Mouse (Mus musculus) layer of hippocampus, adult 2 months (tissue): ENCODE measurements around the gene Ccser1. TPM values are rescaled to one million over a fixed set of nuclear protein-coding genes. Genes with fewer than 3 reads are reported as not detected.

Experiments used
- DNase-seq, 2 experiments: peaks; one replicate each; pipeline ENCODE4 v3.0.0; 2022; ENCODE audit warnings: low spot score in 2 of 2
- H3K27ac ChIP-seq: fragments of 200-600 bp; 2 replicates; pipeline ENCODE4 v1.8.1; 2022
- H3K4me3 ChIP-seq: fragments of 200-600 bp; 2 replicates; pipeline ENCODE4 v1.8.1; 2022; ENCODE audit warnings: mild to moderate bottlenecking
- CTCF ChIP-seq: fragments of 200-600 bp; conservative IDR thresholded peaks from 2 replicates; pipeline ENCODE4 v1.8.1; 2022; ENCODE audit warnings: antibody characterized with exemption, mild to moderate bottlenecking, moderate library complexity
- total RNA-seq, 2 experiments: library from RNA; stranded (reverse); gene quantifications; 2 replicates each; pipeline ENCODE4 v1.2.3; 2021

The Ccser1 gene
- total RNA-seq, 2 experiments from 2014 or later, result 36.9 to 45.1 TPM

DNA sequence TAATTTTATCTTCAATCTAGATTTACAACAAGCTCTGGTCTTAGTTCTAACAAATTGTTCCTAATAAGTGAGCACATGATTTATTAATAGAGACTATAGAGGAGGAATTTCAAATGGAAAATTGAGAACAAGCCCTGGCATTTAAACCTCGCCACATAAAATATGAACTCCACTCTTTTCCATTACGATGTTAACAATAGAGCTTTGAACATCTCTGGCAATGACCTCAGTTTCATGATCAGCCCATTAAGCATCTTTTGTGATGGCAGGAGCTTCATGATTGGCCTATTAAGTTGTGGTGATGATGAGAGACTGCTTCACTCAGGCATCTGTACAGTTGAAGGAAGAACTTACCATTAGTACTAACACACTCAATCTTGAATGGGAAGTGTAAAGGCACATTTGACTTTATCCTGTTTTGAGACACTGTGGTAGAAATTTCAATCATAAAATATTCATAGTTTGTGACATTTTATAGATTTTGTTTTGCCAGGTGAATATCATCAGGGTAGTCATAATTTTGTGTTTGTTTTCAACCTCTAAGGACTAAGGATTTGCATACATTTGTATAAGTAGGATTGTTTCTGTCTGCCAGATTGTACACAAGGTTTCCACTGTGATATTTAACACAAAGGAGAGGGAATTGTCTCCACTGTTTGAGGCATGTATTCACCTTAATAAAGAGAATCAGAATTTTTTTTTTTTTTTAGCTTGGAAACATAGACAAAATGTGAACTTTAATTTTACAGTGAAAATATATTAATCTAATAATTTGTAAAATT is 291.4 kb downstream of the Ccser1 start:
- DNase-seq, result no peak
- no peak overlapping the region for H3K27ac ChIP-seq
- TF ChIP-seq CTCF, result no peak
- no peak overlapping the region for H3K4me3 ChIP-seq

DNA sequence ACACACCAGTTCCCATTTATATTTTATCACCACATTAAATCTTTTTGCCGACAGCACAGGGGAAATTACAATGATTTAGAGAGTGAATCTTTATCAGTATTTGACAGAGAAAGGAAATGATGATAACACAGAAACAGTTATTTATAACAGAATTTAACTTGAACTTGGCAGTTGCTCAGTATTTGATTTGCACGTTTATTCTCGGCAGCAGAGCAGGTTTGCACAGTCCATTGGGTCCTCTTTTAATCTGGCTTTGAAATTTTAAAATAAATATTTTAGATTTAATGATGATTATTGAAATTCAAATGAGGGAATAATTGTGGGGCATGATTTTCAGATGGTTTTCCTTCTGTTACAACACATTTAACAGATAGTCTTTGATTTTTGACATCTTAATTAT is 305.2 kb downstream of the Ccser1 start:
- no peak overlapping the region for H3K4me3 ChIP-seq
- peak in 1 of 2 experiments; percentile 32 for DNase-seq
- TF ChIP-seq CTCF, result no peak
- peak overlapping the region; percentile 44; the same call in 1 of the 2 replicates for H3K27ac ChIP-seq

DNA sequence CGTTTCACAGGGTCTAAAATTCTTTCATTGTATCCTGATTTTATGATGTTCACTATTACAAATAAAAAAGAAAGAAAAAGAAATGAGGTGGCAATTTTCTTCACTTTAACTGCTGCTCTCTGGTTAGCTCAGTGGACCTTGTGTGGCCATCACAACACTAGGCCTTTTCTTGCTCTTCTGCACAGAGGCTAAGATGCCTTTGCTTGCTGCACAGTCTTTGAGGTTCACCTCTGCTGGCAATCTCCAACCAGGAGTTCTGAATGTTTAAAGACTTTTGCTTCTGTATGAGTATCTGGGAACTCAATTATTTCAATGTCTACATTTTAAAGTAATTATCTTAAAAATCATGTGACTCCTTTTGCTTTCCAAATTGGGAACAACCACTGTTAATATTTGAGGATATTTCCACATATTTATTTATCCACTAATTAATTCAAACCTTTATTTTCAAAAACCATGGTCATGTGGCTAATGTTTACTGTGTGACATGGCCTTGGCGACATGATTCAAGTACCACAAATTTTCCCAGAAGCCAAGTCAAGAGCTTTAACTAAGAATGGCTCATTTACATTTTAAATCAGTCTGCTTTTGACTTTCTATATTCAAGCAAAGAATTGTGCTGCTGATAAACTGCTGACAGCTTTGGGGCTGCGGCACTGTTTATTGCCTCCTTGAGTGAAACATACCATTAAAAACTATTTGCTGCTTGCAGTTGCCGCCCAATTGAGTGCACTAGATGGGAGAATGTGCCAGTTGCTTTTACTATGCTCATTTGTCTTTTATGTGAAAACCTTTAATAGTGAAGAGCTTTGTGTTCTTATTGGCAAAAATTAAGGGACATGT is 312.1 kb downstream of the Ccser1 start:
- DNase-seq, result no peak
- H3K27ac ChIP-seq, result no peak overlapping the region
- TF ChIP-seq CTCF, result no peak
- no peak overlapping the region for H3K4me3 ChIP-seq

DNA sequence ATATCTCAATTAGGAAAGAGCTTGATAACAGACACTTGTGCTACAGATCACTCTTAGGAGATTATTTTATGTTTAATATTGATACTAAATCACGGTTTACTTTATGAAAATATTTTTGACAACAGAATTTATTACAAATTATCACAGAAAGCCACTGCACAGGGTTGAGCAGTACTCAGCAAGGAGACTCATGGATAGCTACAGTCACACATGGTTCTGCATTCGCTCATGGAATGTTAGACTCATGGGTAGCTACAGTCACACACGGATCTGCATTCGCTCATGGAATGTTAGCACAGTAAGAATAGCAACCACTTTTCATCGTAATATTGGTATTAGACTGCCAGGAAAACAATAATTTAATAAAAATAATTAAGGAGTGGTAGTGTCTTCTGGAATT is 313.3 kb downstream of the Ccser1 start:
- Histone ChIP-seq H3K27ac (no peak overlapping the region), H3K4me3 (no peak overlapping the region)
- no peak for TF ChIP-seq CTCF
- DNase-seq, result no peak

DNA sequence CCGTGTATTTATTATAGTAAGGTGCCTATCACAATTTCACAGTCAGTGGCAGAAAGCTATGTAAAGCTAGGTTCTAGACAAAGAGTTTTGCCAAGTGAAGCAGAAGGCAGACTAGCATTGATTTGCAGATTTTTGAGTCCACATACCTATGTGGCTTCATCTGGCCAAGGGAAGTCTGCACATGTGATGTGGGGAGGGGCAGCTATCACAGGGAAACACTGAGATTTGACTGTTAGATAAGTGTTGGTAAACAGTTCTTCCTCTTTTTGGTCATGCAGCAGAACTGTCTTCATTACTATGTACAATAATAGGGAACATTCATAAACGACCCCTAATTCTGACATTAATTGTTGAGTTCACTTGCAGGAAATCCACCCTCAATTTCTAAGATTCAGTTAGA is 335.2 kb downstream of the Ccser1 start:
- no peak for DNase-seq
- no peak overlapping the region for H3K4me3 ChIP-seq
- H3K27ac ChIP-seq, result no peak overlapping the region
- TF ChIP-seq CTCF, result no peak

DNA sequence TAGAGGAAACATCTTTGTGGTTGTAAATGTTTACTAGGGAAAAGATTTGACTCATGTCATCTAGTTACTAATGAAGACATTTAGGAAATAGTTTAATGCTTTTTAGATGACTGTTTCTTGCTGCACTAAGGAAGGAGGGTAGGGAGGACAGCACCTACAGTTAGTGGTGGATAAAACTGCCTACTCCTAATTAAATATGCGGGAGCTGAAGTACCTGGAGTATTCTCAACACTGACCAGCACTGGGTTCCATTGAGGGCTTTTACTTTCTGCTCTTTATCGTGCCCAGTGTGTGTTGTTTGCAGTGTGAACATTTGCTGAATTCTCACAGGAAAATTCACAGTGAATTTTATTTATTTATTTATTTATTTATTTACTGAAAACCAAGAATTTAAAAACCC is 341.5 kb downstream of the Ccser1 start:
- H3K27ac ChIP-seq, result no peak overlapping the region
- H3K4me3 ChIP-seq, result no peak overlapping the region
- DNase-seq, result no peak

DNA sequence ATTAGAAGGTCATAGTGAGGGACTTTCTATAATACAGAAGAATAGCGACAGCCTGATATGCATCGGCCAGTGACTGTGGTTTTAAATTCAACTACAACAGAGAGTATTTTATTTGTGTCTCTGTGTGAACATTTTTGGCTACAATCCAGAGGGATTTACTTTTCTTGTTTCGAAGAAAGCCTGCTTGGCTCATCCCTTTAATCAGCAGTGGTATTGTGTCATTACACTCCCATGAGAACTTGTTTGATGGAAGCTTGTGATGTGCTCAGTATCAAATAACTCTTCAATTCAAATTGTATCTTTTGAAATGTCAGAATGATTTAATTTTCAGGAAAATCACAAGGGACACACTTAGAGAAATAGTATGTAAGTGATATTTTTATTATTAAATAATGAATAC is 342.0 kb downstream of the Ccser1 start:
- H3K4me3 ChIP-seq, result no peak overlapping the region
- H3K27ac ChIP-seq, result no peak overlapping the region
- no peak for DNase-seq
- no peak for TF ChIP-seq CTCF

More for the DNA sequence above, 341.5 kb downstream of the Ccser1 start:
- TF ChIP-seq CTCF, result no peak

DNA sequence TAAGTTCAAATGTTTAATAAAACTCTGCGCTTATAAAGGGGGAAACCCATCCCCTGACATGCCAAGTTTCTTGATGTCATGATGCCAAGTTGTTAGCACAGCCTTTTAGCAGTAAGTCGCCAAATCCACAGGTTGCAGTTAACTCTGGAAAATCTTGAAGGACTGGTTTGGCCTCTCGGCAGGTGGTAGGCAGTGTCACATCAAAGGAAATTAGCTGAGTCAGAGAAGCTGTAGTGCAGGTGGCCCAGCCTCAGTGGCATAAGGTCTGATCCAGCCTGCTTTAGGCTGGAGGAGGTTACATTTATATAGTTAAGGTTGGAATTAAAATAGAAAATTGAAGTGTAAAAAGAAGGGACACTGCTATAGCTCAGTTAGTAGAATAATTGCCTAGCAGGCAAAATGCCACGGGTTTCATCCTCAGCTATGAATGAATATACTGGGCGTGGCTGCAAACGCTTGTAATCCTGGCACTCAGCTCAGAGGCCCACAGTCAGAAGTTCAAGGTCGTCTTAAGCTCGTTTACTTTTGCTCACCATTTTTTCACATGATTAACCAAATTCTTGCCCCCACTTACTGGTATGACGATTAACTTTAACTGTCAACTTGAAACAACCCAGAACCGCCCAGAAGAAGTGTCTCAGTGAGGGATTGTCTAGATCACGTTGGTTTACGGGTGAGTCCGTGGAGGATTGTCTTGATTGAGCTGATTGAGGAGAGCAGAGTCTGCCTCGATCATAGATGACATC is 343.8 kb downstream of the Ccser1 start:
- Histone ChIP-seq H3K4me3 (no peak overlapping the region), H3K27ac (no peak overlapping the region)
- no peak for DNase-seq
- TF ChIP-seq CTCF, result no peak

DNA sequence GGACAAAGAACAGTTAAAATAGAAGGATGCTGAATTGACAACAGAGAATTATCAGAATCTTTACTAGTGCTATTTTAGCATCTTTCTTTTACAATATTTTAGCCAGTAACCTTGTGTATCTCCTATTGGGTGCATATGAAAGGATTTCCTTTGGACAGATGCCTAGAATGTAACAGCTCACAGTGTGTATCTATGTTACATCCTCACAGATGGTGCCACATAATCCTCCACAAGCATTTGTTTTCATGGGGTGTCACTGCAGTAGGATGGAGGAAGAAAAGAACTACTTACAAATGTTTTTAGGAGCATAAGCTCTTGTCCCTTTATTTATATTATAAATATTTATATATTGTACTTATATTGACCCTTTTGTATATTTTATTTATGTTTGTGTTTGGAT is 360.6 kb downstream of the Ccser1 start:
- peak in 1 of 2 experiments; percentile 25 for DNase-seq
- H3K4me3 ChIP-seq, result no peak overlapping the region
- no peak for TF ChIP-seq CTCF
- no peak overlapping the region for H3K27ac ChIP-seq

DNA sequence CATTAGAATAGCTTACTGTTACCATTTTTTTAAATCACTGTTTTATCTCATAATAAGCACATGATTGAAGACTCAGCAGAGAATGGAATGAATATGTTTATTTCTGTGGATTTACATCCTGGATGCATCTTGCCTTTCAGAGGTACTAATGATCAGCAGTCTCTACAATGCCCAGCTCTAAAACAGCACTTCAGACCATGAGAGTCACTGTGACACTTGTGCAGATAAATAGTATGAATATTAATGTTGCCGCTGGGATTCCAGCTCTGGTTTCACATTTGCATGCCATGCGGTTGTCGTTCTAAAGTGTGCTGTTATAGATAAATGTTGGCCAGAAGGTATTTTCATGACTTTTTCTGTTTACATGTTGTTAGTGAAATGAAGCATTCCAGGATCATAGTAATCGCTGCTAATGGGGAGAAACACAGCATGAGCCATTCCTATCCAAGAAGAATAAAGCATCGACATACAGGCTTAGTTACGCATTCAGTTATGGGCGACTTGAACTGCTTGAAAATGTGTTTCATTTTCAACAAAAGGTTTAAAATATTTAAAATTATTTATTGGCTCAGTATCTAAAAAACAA is 363.4 kb downstream of the Ccser1 start:
- DNase-seq, result no peak
- Histone ChIP-seq H3K4me3 (peak overlapping the region; percentile 43), H3K27ac (peak overlapping the region; percentile 60)
- no peak for TF ChIP-seq CTCF

DNA sequence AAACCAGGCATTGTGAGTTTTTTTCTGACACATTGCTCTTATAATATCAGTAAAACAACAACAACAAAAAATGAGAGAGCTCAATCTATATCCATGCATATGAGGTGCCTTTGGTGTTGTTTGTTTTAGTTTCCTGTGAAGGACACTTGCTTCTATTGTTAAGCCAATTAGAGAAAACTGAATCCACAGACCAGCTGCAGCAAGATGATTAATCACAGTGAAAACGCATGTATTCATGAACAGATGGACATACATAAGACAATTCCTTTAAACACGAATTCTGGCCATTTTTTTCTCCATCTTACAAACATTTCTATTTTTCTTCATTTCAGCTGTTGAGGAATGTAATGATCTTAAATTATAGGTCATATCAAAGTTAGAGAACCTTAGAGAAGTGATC is 387.4 kb downstream of the Ccser1 start:
- H3K4me3 ChIP-seq, result no peak overlapping the region
- DNase-seq, result no peak
- no peak overlapping the region for H3K27ac ChIP-seq
- TF ChIP-seq CTCF, result no peak

DNA sequence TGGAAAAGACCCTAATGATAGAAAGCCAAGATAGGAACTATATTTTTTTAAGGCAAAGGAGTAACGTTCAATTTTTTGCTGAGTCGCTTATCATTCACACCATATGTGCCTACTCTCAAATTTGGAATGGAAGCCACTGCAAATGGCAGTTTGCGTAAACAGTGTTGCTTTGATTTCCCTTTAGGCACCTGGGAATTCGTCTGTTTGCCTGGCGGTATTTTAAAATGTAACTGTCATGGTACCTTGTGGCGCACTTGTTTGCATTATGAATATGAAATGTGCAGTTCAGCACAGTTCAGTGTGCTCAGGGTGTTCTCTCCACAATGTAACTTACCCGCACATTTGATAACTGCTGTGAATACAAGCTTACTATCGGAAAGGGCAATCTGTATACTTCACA is 387.8 kb downstream of the Ccser1 start:
- Histone ChIP-seq H3K27ac (no peak overlapping the region), H3K4me3 (no peak overlapping the region)
- TF ChIP-seq CTCF, result no peak
- DNase-seq, result peak in 1 of 2 experiments; percentile 51

DNA sequence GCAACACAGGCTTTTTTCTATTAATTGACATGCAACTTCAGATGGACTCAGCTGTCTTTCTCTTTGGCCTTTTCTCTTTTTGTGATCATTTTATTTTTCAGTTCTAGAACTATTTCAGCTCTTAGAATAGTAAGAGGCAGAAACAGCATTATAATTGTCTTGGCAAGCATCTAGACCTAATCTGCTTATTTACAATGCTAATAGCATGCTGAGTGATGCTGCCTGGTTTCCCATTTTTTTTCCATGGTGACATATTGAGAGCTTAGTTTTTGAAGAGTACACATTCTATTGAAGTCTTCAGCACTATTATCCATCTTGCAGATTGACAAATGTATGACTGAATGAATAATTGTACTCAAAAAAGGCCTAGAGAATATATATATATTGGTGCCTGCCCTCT is 401.6 kb downstream of the Ccser1 start:
- H3K4me3 ChIP-seq, result no peak overlapping the region
- no peak overlapping the region for H3K27ac ChIP-seq
- DNase-seq, result peak in 1 of 2 experiments; percentile 41
- TF ChIP-seq CTCF, result no peak
